Mouse (Mus musculus): ENCODE data around the gene Galnt7. TPM values are rescaled to one million over a fixed set of nuclear protein-coding genes. Genes with fewer than 3 reads are reported as not detected.

The Galnt7 gene
- polyA plus RNA-seq, 1 experiment = 26.1 TPM

DNA sequence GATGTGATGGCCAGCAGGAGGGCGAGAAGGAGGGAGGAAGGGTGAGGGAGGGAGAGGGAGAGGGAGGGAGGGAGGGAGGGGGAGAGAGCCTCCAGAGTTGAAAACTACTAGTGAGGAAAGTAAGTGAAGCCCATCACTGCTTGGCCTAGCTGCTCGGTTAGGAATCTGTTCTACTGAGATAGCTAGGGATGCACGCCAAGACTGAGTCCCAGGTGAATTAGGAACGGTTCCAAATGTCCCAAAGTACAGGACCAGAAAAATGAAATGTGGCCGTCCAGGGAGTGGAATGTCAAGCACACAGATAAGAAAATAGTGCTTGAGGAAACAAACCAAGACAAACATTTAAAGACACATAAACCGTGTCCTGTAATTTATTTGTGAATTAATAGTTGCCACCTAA is 87.8 kb downstream of the Galnt7 start:
- H3K36me3 ChIP-seq (ENCODE audit: control insufficient read depth, insufficient read depth, low read length, poor library complexity, severe bottlenecking) = no peaks in the 10 kb centered on the region
- no peaks in the 10 kb centered on the region for H3K9me3 ChIP-seq (replicated peaks; ENCODE audit: control insufficient read depth, insufficient read depth, low read length, poor library complexity, severe bottlenecking)
- no peak overlapping the region for H3K27ac ChIP-seq (ENCODE audit: insufficient read depth, low read length)
- TF ChIP-seq POLR2A (IDR thresholded peaks at IDR 0.05; ENCODE audit: insufficient read depth, low read length) = no peak
- no peak for TF ChIP-seq EP300 (IDR thresholded peaks at IDR 0.05; ENCODE audit: insufficient read depth, low read depth, low read length)
- TF ChIP-seq CTCF (IDR thresholded peaks at IDR 0.05; ENCODE audit: low read depth, low read length) = no peak
- H3K27me3 ChIP-seq (ENCODE audit: control insufficient read depth, insufficient read depth, low read length, poor library complexity, severe bottlenecking) = no peaks in the 10 kb centered on the region
- H3K9ac ChIP-seq (ENCODE audit: low read depth, poor library complexity, severe bottlenecking) = no peak overlapping the region
- H3K4me3 ChIP-seq (ENCODE audit: low read depth, low read length) = no peak overlapping the region
- H3K4me1 ChIP-seq (ENCODE audit: control insufficient read depth, insufficient read depth, low read length) = no peaks in the 10 kb centered on the region

DNA sequence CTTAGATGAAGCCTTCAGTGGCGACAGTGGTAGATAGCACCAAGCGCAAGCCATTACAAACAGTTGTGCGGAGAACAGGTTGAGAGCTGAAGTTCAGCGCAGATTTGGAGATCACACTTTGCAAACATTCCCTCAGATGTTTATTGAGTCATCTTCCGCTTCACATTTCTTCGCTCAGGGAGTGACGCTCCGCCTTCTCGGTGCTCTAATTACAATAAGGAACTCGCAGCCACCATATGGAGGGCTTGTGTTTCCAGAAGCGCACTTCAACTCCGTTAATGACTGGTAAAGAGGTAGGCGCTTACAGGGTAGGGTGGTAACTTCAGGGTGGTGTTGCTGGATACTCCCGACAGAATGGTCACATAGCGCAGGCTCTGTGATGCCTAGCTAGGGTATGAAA is 89.1 kb downstream of the Galnt7 start:
- no peak overlapping the region for H3K4me3 ChIP-seq (ENCODE audit: low read depth, low read length)
- no peaks in the 10 kb centered on the region for H3K36me3 ChIP-seq (ENCODE audit: control insufficient read depth, insufficient read depth, low read length, poor library complexity, severe bottlenecking)
- H3K9ac ChIP-seq (ENCODE audit: low read depth, poor library complexity, severe bottlenecking) = no peak overlapping the region
- H3K27me3 ChIP-seq (ENCODE audit: control insufficient read depth, insufficient read depth, low read length, poor library complexity, severe bottlenecking) = no peaks in the 10 kb centered on the region
- TF ChIP-seq POLR2A (IDR thresholded peaks at IDR 0.05; ENCODE audit: insufficient read depth, low read length) (no peak), CTCF (IDR thresholded peaks at IDR 0.05; ENCODE audit: low read depth, low read length) (no peak), EP300 (IDR thresholded peaks at IDR 0.05; ENCODE audit: insufficient read depth, low read depth, low read length) (no peak)
- H3K9me3 ChIP-seq (replicated peaks; ENCODE audit: control insufficient read depth, insufficient read depth, low read length, poor library complexity, severe bottlenecking) = no peaks in the 10 kb centered on the region
- H3K27ac ChIP-seq (ENCODE audit: insufficient read depth, low read length) = no peak overlapping the region
- H3K4me1 ChIP-seq (ENCODE audit: control insufficient read depth, insufficient read depth, low read length) = no peaks in the 10 kb centered on the region

DNA sequence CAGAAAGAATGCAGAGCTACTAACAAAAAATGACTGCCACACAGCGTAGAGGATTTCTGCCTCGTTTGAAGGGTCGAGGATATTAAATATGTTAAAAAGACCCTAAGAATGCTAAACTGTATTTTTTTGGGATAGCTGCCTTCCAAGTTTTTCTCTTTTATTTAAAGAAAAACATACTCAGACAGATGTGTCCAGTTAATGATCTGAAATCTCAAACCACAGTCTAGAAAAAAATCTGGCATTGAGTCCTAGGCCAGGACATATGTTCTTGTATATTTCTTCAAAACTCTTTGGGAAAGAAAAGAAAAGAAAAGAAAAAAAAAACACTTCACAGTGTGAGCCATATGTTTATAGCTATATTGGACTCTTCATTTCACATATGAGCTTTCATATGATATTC is 90.1 kb downstream of the Galnt7 start:
- no peaks in the 10 kb centered on the region for H3K9me3 ChIP-seq (replicated peaks; ENCODE audit: control insufficient read depth, insufficient read depth, low read length, poor library complexity, severe bottlenecking)
- TF ChIP-seq POLR2A (IDR thresholded peaks at IDR 0.05; ENCODE audit: insufficient read depth, low read length) (no peak), CTCF (IDR thresholded peaks at IDR 0.05; ENCODE audit: low read depth, low read length) (no peak), EP300 (IDR thresholded peaks at IDR 0.05; ENCODE audit: insufficient read depth, low read depth, low read length) (no peak)
- no peaks in the 10 kb centered on the region for H3K27me3 ChIP-seq (ENCODE audit: control insufficient read depth, insufficient read depth, low read length, poor library complexity, severe bottlenecking)
- no peaks in the 10 kb centered on the region for H3K36me3 ChIP-seq (ENCODE audit: control insufficient read depth, insufficient read depth, low read length, poor library complexity, severe bottlenecking)
- no peaks in the 10 kb centered on the region for H3K4me1 ChIP-seq (ENCODE audit: control insufficient read depth, insufficient read depth, low read length)
- H3K9ac ChIP-seq (ENCODE audit: low read depth, poor library complexity, severe bottlenecking) = no peak overlapping the region
- no peak overlapping the region for H3K4me3 ChIP-seq (ENCODE audit: low read depth, low read length)
- no peak overlapping the region for H3K27ac ChIP-seq (ENCODE audit: insufficient read depth, low read length)

DNA sequence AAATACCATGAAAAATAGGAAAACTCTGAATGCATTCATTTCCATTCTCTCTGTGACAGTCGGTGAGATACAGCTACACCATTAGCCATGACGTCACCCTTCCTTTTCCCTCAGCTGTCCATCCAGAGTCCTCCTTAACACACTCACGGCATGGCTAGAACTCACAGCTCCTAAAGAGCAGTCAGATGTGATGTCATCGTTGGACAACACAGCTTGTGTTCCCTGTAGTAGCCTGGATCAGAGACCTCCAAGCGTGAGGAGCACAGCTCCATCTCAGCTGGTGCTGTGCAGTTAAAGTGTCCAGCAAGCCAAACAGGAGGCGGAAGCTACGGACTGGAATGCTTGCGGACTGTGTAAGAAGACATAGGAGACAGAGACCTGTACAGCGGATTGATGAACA is 91.9 kb downstream of the Galnt7 start:
- Histone ChIP-seq H3K4me3 (ENCODE audit: low read depth, low read length) (no peak overlapping the region), H3K9ac (ENCODE audit: low read depth, poor library complexity, severe bottlenecking) (no peak overlapping the region), H3K9me3 (replicated peaks; ENCODE audit: control insufficient read depth, insufficient read depth, low read length, poor library complexity, severe bottlenecking) (no peaks in the 10 kb centered on the region), H3K4me1 (ENCODE audit: control insufficient read depth, insufficient read depth, low read length) (no peaks in the 10 kb centered on the region), H3K27ac (ENCODE audit: insufficient read depth, low read length) (no peak overlapping the region), H3K27me3 (ENCODE audit: control insufficient read depth, insufficient read depth, low read length, poor library complexity, severe bottlenecking) (no peaks in the 10 kb centered on the region), H3K36me3 (ENCODE audit: control insufficient read depth, insufficient read depth, low read length, poor library complexity, severe bottlenecking) (no peaks in the 10 kb centered on the region)
- TF ChIP-seq CTCF (IDR thresholded peaks at IDR 0.05; ENCODE audit: low read depth, low read length) = no peak
- TF ChIP-seq POLR2A (IDR thresholded peaks at IDR 0.05; ENCODE audit: insufficient read depth, low read length) = no peak
- TF ChIP-seq EP300 (IDR thresholded peaks at IDR 0.05; ENCODE audit: insufficient read depth, low read depth, low read length) = no peak

DNA sequence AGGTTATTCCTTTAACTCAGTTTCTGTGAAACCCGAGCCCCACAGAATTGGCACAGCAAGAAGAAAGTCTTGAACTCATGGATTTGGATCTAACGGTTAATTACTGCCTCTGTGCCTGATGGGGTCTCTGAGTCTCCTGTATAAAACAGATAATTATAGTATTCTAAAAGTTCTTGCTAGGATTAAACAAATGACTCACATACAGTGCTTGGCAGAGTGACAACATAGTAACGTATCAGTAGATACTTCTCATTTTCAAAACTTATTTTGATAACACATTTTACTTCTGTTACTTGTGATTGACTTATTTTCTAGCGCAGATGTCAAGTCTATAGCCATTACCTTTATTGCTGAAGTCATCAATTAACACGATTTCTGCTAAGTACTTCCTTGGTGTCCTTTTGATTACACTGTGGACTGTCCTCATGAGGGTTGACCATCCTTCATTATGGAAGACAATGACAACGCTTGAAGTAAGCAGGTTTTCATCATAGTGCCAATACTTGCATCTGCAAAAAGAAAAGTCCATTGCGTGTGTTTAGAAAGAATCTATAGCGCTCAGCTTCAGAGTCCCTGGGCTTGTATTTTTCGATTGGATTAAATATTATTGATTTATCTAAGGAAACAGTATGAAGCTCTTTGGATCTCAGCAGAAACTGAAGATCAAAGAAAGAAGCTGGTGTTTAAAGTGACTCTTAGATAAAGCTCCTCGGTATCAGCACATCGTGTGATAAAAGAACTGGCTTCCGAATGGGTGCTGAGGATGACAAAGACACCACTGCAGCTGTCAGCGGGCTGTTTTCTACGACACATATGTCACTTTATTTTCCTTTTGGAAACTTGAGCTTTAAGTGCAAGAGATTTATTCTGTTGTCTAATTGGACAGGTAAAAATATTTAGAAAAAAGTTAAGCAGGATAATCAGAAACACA is 100.5 kb downstream of the Galnt7 start:
- TF ChIP-seq EP300 (IDR thresholded peaks at IDR 0.05; ENCODE audit: insufficient read depth, low read depth, low read length) (no peak), POLR2A (IDR thresholded peaks at IDR 0.05; ENCODE audit: insufficient read depth, low read length) (no peak), CTCF (IDR thresholded peaks at IDR 0.05; ENCODE audit: low read depth, low read length) (no peak)
- H3K27me3 ChIP-seq (ENCODE audit: control insufficient read depth, insufficient read depth, low read length, poor library complexity, severe bottlenecking) = no peaks in the 10 kb centered on the region
- H3K4me3 ChIP-seq (ENCODE audit: low read depth, low read length) = no peak overlapping the region
- H3K36me3 ChIP-seq (ENCODE audit: control insufficient read depth, insufficient read depth, low read length, poor library complexity, severe bottlenecking) = no peaks in the 10 kb centered on the region
- no peaks in the 10 kb centered on the region for H3K4me1 ChIP-seq (ENCODE audit: control insufficient read depth, insufficient read depth, low read length)
- no peaks in the 10 kb centered on the region for H3K9me3 ChIP-seq (replicated peaks; ENCODE audit: control insufficient read depth, insufficient read depth, low read length, poor library complexity, severe bottlenecking)
- H3K27ac ChIP-seq (ENCODE audit: insufficient read depth, low read length) = no peak overlapping the region
- no peak overlapping the region for H3K9ac ChIP-seq (ENCODE audit: low read depth, poor library complexity, severe bottlenecking)

DNA sequence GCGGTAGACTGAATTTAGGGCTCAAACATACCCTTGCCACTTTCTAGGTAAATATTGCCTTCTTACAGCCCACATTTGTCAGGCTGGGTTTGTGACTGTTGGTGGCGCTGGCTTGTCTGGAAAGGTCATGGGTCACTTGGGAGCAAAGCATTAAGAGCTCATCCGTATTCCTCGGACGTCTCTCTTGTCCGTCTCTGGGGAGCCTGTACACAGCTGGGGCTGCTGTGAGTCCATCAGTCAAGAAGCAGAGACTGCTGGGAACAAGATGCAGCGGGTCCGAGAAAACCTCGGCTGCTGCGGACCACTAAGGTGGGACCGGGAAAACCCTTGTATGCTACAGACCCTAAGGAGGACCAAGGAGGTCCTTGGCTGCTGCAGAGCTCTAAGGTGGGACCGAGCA is 105.3 kb downstream of the Galnt7 start:
- H3K4me1 ChIP-seq (ENCODE audit: control insufficient read depth, insufficient read depth, low read length) = no peaks in the 10 kb centered on the region
- no peaks in the 10 kb centered on the region for H3K9me3 ChIP-seq (replicated peaks; ENCODE audit: control insufficient read depth, insufficient read depth, low read length, poor library complexity, severe bottlenecking)
- no peaks in the 10 kb centered on the region for H3K27me3 ChIP-seq (ENCODE audit: control insufficient read depth, insufficient read depth, low read length, poor library complexity, severe bottlenecking)
- TF ChIP-seq POLR2A (IDR thresholded peaks at IDR 0.05; ENCODE audit: insufficient read depth, low read length) (no peak), CTCF (IDR thresholded peaks at IDR 0.05; ENCODE audit: low read depth, low read length) (no peak), EP300 (IDR thresholded peaks at IDR 0.05; ENCODE audit: insufficient read depth, low read depth, low read length) (no peak)
- no peak overlapping the region for H3K9ac ChIP-seq (ENCODE audit: low read depth, poor library complexity, severe bottlenecking)
- no peak overlapping the region for H3K27ac ChIP-seq (ENCODE audit: insufficient read depth, low read length)
- no peak overlapping the region for H3K4me3 ChIP-seq (ENCODE audit: low read depth, low read length)
- no peaks in the 10 kb centered on the region; the same call in 1 of the 2 replicates for H3K36me3 ChIP-seq (ENCODE audit: control insufficient read depth, insufficient read depth, low read length, poor library complexity, severe bottlenecking)

All from ES-Bruce4 (cell line).